8 mouse cellular contexts compared by ENCODE assay signal in genomic region chr2:134549770-134550169, GRCm38 (mm10). TPM values are rescaled to one million over a fixed set of nuclear protein-coding genes. Genes with fewer than 3 reads are reported as not detected.
A peak's percentile ranks its signal among the peaks of the same experiment; 100 is the strongest.
DNase-seq lines count a peak whose midpoint lies in the region; ATAC-seq lines count a peak whose summit lies in the region.
"Had no signal": no experiment of that assay in that cellular context is flagged by ENCODE, and none has a peak within 500 bp of the region (broad histone marks: within the 10 kb centered on the region; RNA-seq: fewer than 3 reads in every experiment).

No protein-coding gene starts in this region.

- no peaks in the 10 kb centered on the region for H3K9me3 ChIP-seq in midbrain, embryonic 14.5 days (ENCODE audit: control insufficient read depth, low read length)
- no peaks in the 10 kb centered on the region for H3K9me3 ChIP-seq in midbrain, embryonic 15.5 days

- peak; percentile 86 for DNase-seq in midbrain, embryonic 14.5 days
- DNase-seq in cerebellum, postnatal 25 days: peak; percentile 50 to 75
- DNase-seq in left cerebral cortex, postnatal 25 days (ENCODE audit: low spot score in 2 of 2): peak; percentile 62 to 77
- DNase-seq in retina, postnatal 1 day: peak; percentile 62

- 24% methylated on average over 4 of the region's 4 CpGs for WGBS in midbrain, embryonic 14.5 days
- WGBS in midbrain, embryonic 15.5 days: 25% methylated on average over 4 of the region's 4 CpGs

- intact Hi-C loops in left cerebral cortex, postnatal 25 days (cut with DNase I): loop anchor here (2.0 to 5.0 kb wide), 2 partner anchors 128 to 781 kb away; no protein-coding TSS in a partner anchor

- no peaks in the 10 kb centered on the region for H3K4me1 ChIP-seq in midbrain, embryonic 14.5 days (ENCODE audit: control insufficient read depth, insufficient read depth, low read length)
- H3K4me1 ChIP-seq in midbrain, embryonic 15.5 days: no peaks in the 10 kb centered on the region

- no peak overlapping the region for H3K9ac ChIP-seq in midbrain, embryonic 14.5 days (replicated peaks; ENCODE audit: low read length)
- H3K9ac ChIP-seq in midbrain, embryonic 15.5 days: no peak overlapping the region

- no peak overlapping the region for H3K27ac ChIP-seq in midbrain, embryonic 14.5 days (replicated peaks; ENCODE audit: low read depth, low read length)
- no peak overlapping the region for H3K27ac ChIP-seq in midbrain, embryonic 15.5 days

- H3K4me3 ChIP-seq in midbrain, embryonic 14.5 days (replicated peaks; ENCODE audit: low read depth, low read length): no peak overlapping the region
- H3K4me3 ChIP-seq in midbrain, embryonic 15.5 days: no peak overlapping the region

- no peaks in the 10 kb centered on the region for H3K27me3 ChIP-seq in midbrain, embryonic 14.5 days (ENCODE audit: control insufficient read depth, insufficient read depth, low read length)
- H3K27me3 ChIP-seq in midbrain, embryonic 15.5 days (replicated peaks): no peaks in the 10 kb centered on the region

- no peak for ATAC-seq in midbrain, embryonic 14.5 days (ENCODE audit: low FRiP score, low TSS enrichment)
- no peak for ATAC-seq in midbrain, embryonic 15.5 days (replicated peaks)
- ATAC-seq in activated CD4-positive, CD25-positive, alpha-beta regulatory T cell, adult 4 months: peak; percentile 59
- ATAC-seq in granulocyte monocyte progenitor cell, adult 5-6 weeks (replicated peaks; ENCODE audit: poor library complexity, severe bottlenecking): peak; percentile 60; the same call in 1 of the 2 replicates

- no peaks in the 10 kb centered on the region for H3K36me3 ChIP-seq in midbrain, embryonic 14.5 days (ENCODE audit: control insufficient read depth, insufficient read depth, low read length)
- H3K36me3 ChIP-seq in midbrain, embryonic 15.5 days (replicated peaks): no peaks in the 10 kb centered on the region

- no peak overlapping the region for H3K4me2 ChIP-seq in midbrain, embryonic 14.5 days (ENCODE audit: low read length)
- H3K4me2 ChIP-seq in midbrain, embryonic 15.5 days: no peak overlapping the region

RNA-seq across cellular contexts. Expression of gene Hao1, which starts 4.4 kb away (rescaled TPM):
- polyA plus RNA-seq in midbrain, embryonic 14.5 days (2014; fragmentation: Nextera tagmentation; extraction: Ambion mirVana): 0.11 TPM in 1 of 2 replicates, not detected in the other
- 0.08 TPM in 1 of 2 replicates, not detected in the other for polyA plus RNA-seq in midbrain, embryonic 15.5 days (2015; fragmentation: Nextera tagmentation; extraction: Ambion mirVana)
- under 1 TPM in 1 of 2 experiments, not detected in 1; 0.16 TPM for polyA plus RNA-seq in activated CD4-positive, CD25-positive, alpha-beta regulatory T cell, adult 4 months (2017; shearing (Covaris generic))
- total RNA-seq in granulocyte monocyte progenitor cell, adult 5-6 weeks (2014; fragmentation: Nextera tagmentation): not detected in 2 replicates
- total RNA-seq in granulocyte monocyte progenitor cell, adult 5-6 weeks (2017): not detected in 2 replicates
- total RNA-seq in left cerebral cortex, postnatal 25 days (2021): not detected
- polyA plus RNA-seq: heart, embryonic 16.5 days had no signal

Comparison
In these comparisons a context has a peak if more than half of its experiments do, and no peak if none do; other contexts are left out.
1. ATAC-seq: peak in activated CD4-positive, CD25-positive, alpha-beta regulatory T cell, adult 4 months (single experiment) and granulocyte monocyte progenitor cell, adult 5-6 weeks (single experiment); none in midbrain, embryonic 14.5 days (single experiment) and midbrain, embryonic 15.5 days (single experiment).
2. Peak in every context shown above with its lines, with median percentiles within 50 percentile points of each other: DNase-seq.